Mouse (Mus musculus) hindbrain, embryonic 14.5 days (tissue): ENCODE measurements around the gene Ablim2. TPM values are rescaled to one million over a fixed set of nuclear protein-coding genes. Genes with fewer than 3 reads are reported as not detected.

Experiments used
- ATAC-seq: fragments of 200-750 bp; cut with Nextera tagmentation; 2 replicates; pipeline ENCODE4 v1.8.0; 2017; ENCODE audit warnings: moderate number of reproducible peaks, mild to moderate bottlenecking, moderate TSS enrichment, moderate library complexity; ENCODE audit not compliant: low FRiP score
- DNase-seq: peaks from one replicate; pipeline ENCODE4 v3.0.0-alpha.2; 2015; ENCODE audit warnings: low spot score
- H3K27ac ChIP-seq: fragments of 300-500 bp; sonication (generic); 2 replicates; pipeline ENCODE4 v1.5.1; 2014; ENCODE audit warnings: mild to moderate bottlenecking, moderate library complexity
- H3K27me3 ChIP-seq: fragments of 300-500 bp; sonication (generic); 2 replicates; pipeline ENCODE4 v1.6.1; 2014; ENCODE audit warnings: mild to moderate bottlenecking, low read length, mixed read lengths; ENCODE audit not compliant: control insufficient read depth, insufficient read depth
- H3K36me3 ChIP-seq: fragments of 300-500 bp; sonication (generic); replicated peaks from 2 replicates; pipeline ENCODE4 v1.6.1; 2014; ENCODE audit not compliant: control insufficient read depth, insufficient read depth
- H3K4me1 ChIP-seq: fragments of 300-500 bp; sonication (generic); replicated peaks from 2 replicates; pipeline ENCODE4 v1.6.1; 2014; ENCODE audit warnings: antibody characterized with exemption, low read length, mixed read lengths; ENCODE audit not compliant: control insufficient read depth, insufficient read depth
- H3K4me2 ChIP-seq: fragments of 300-500 bp; sonication (generic); replicated peaks from 2 replicates; pipeline ENCODE4 v1.6.1; 2014; ENCODE audit warnings: mild to moderate bottlenecking, moderate library complexity
- H3K4me3 ChIP-seq: fragments of 300-500 bp; sonication (generic); replicated peaks from 2 replicates; pipeline ENCODE4 v1.5.1; 2014; ENCODE audit warnings: mild to moderate bottlenecking, low read length
- H3K9ac ChIP-seq: fragments of 300-500 bp; sonication (generic); 2 replicates; pipeline ENCODE4 v1.6.1; 2014
- H3K9me3 ChIP-seq: fragments of 300-500 bp; sonication (generic); 2 replicates; pipeline ENCODE4 v1.6.1; 2016; ENCODE audit warnings: low read length; ENCODE audit not compliant: control insufficient read depth
- WGBS: fragments of 180-500 bp; shearing (Covaris S2); extraction: QIAGEN DNeasy Blood & Tissue Kit; methylation state at CpG from one replicate; pipeline ENCODE4 v1.1.7; 2014; 5-methylcytosine and 5-hydroxymethylcytosine counted together
- polyA plus RNA-seq: library from polyadenylated mRNA; unstranded; fragments of >200 nt; fragmentation: Nextera tagmentation; extraction: Ambion mirVana; gene quantifications from 2 replicates; pipeline ENCODE4 v1.2.1, GENCODE M21; 2014

The Ablim2 gene
- polyA plus RNA-seq, 1 experiment from 2014 or later = 19.9 TPM

DNA sequence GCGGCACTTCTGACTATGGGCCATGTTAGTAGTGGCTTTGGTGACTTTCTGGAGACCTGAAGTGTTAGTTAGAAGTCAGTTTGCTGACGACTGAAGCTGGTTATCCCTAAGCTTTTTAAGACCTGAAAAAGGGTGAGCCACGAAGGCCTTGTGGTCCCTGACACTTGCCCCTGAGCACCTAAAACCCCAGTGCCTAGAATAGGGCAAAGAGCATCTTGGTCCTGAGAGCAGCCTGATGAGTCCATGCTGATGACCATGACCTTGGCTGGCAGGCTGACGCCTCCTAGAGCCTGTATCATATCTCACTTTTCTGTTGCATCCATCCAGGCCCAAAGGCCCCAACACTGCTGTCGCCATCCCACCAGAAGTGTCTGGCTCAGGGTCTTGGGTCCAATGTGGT lies 12.3 kb upstream of the Ablim2 start:
- Histone ChIP-seq H3K9ac (no peak overlapping the region), H3K27me3 (no peaks in the 10 kb centered on the region), H3K36me3 (no peaks in the 10 kb centered on the region), H3K9me3 (no peaks in the 10 kb centered on the region), H3K27ac (no peak overlapping the region), H3K4me3 (no peak overlapping the region), H3K4me1 (no peaks in the 10 kb centered on the region), H3K4me2 (no peak overlapping the region)
- DNase-seq = no peak
- whole genome bisulfite sequencing = 83% methylated on average over 5 of the region's 5 CpGs
- no peak for ATAC-seq

DNA sequence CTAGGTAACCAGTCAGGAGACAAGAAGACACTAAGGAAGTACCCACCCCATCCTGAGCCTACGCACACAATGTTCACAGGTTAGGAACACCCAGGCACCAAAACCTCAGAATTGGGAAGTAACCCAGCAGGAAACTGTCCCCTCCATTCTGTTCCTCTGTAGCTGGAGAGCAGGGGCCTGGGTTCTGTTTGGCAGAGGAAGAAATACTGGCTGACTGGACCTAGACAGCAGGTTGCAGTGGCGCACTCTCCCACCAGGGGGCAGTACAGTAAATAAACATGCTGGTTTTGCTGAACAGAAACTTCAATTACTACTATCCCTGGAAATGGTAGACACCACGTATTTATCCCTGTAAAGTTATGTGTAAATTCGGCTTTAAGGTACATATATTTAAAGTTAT lies 10.8 kb upstream of the Ablim2 start:
- H3K4me3 ChIP-seq = no peak overlapping the region
- H3K4me1 ChIP-seq = no peaks in the 10 kb centered on the region
- no peak overlapping the region for H3K27ac ChIP-seq
- H3K36me3 ChIP-seq = no peaks in the 10 kb centered on the region
- DNase-seq = peak; percentile 80
- WGBS = 28% methylated on average over 4 of the region's 4 CpGs
- H3K4me2 ChIP-seq = no peak overlapping the region
- no peak for ATAC-seq
- H3K27me3 ChIP-seq = no peaks in the 10 kb centered on the region
- no peak overlapping the region for H3K9ac ChIP-seq
- H3K9me3 ChIP-seq = no peaks in the 10 kb centered on the region

DNA sequence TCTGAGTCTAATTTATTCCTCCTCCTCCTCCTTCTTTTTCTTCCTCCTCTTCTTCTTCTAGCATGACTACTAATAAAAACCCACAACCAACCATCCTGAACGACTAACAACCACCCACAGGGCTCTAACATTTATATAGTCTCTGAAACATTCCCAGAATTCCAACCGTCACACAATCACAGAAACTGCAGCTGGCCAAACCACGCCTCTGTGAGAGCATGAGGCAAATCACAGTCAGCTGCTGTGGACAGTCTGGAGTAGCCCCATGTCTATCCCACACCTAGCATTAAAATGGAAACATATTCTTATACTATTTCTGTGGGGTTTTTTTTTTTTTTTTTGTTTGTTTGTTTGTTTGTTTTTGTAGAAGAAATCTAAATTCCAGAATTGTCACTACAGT lies 8.3 kb upstream of the Ablim2 start:
- ATAC-seq = no peak
- 65% methylated on average over 3 of the region's 3 CpGs for WGBS

DNA sequence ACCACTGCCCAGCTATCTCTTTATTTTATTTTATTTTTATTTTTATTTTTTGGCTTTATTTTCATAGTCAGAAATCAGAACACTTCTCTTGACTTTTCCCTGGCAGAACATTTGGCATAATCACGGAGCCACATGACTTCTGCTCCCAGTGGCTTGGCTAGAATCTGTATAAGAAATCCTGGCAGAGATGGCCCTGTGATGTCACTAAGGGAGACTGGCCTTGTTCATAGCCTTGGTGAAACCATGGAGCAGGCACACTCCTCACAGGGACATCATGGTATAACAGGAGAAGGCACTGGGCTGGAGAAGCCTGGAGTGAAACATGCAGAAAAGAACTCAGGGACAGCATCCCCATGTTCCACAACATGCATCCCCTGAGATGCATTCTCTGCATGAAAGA lies 7.7 kb upstream of the Ablim2 start:
- no peak for DNase-seq
- Histone ChIP-seq H3K4me2 (no peak overlapping the region), H3K27me3 (no peaks in the 10 kb centered on the region), H3K27ac (no peak overlapping the region), H3K4me3 (no peak overlapping the region), H3K9ac (no peak overlapping the region), H3K4me1 (no peaks in the 10 kb centered on the region), H3K36me3 (no peaks in the 10 kb centered on the region), H3K9me3 (no peaks in the 10 kb centered on the region)
- no peak for ATAC-seq
- WGBS = 86% methylated on average over 1 of the region's 1 CpGs

More for the DNA sequence above, 8.3 kb upstream of the Ablim2 start:
- H3K4me1 ChIP-seq = no peaks in the 10 kb centered on the region
- no peaks in the 10 kb centered on the region for H3K36me3 ChIP-seq
- no peak overlapping the region for H3K4me2 ChIP-seq
- H3K4me3 ChIP-seq = no peak overlapping the region
- no peak overlapping the region for H3K27ac ChIP-seq
- H3K27me3 ChIP-seq = no peaks in the 10 kb centered on the region
- DNase-seq = no peak
- no peak overlapping the region for H3K9ac ChIP-seq
- no peaks in the 10 kb centered on the region for H3K9me3 ChIP-seq

DNA sequence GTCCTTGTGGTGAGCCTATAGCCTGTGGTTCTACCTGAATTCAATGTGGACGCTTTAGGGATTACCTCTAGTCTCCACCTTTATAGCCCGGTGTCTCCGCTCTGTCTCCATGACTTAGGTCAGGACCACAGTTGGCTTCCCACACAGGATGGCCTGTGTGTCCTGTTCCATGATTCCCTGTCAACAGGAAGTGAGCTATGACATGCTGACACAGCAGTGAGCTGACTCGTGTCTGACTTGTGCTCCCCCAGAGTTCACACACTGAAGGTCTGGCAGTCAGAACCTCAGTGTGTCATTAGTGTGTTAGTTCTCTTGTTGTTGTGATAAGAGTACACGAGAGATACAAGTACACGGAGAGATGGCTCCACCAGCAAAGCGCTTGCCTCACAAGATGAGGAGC lies 6.7 kb upstream of the Ablim2 start:
- DNase-seq = no peak
- Histone ChIP-seq H3K4me2 (no peak overlapping the region), H3K4me3 (no peak overlapping the region), H3K4me1 (no peaks in the 10 kb centered on the region), H3K9me3 (no peaks in the 10 kb centered on the region), H3K27me3 (no peaks in the 10 kb centered on the region), H3K36me3 (no peaks in the 10 kb centered on the region), H3K9ac (no peak overlapping the region), H3K27ac (no peak overlapping the region)
- 84% methylated on average over 7 of the region's 7 CpGs for WGBS
- ATAC-seq = no peak

DNA sequence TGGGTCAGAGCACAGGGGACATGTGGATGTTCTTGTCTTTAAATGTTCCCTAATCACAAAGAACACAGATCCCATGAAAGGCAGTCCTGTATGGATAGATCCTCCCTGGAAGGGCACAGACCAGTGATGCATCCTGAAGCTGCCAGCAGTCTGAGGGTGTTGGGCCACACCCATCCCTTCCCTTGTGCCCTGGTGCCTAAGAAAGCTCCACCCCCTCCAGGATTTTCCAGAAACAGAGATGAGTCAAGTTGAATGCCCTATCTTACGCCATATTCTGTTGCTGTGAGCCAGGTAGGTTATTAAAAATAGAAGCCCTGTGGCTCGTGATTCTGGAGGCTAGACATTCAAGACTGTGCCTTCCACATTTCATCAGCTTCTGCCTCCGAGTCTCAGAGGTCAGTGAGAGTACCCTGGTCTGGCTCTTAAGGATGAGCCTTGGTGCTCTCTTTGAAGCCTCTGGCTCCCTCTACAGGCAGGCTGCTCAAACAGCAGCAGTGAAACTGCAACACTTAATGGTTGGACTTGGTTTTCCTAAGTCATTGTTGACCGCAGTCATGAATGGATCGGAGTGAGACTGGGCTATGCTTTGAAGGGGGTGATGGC lies 2.4 kb upstream of the Ablim2 start:
- Histone ChIP-seq H3K36me3 (no peaks in the 10 kb centered on the region), H3K27ac (no peak overlapping the region), H3K4me3 (no peak overlapping the region), H3K9me3 (no peaks in the 10 kb centered on the region), H3K9ac (no peak overlapping the region), H3K27me3 (peaks cover 23% of the 10 kb centered on the region), H3K4me2 (no peak overlapping the region), H3K4me1 (no peaks in the 10 kb centered on the region; the same call in 1 of the 2 replicates)
- ATAC-seq (no peak), DNase-seq (peak; percentile 71)
- 31% methylated on average over 5 of the region's 5 CpGs for WGBS

DNA sequence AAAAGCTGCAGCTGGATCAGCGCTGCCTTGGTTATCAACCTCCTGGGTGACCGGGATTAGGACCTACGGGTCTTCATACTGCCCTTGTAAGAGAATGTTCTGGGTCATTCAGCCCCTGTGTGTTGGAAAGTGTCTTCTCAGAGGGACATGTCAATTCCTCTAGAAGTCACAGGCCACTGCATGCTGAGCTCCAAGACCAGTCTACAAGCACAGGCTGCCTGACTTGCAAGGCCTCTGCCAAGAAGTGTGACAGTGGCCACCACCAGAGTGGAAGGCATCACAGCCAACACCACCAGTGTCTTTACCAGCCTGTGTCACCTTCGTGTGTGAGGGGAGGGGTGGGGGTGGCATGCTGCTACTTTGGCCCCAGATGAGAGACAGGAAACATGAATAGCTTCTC lies 1.7 kb upstream of the Ablim2 start:
- Histone ChIP-seq H3K9me3 (no peaks in the 10 kb centered on the region), H3K27ac (no peak overlapping the region)
- 80% methylated on average over 4 of the region's 4 CpGs for WGBS

DNA sequence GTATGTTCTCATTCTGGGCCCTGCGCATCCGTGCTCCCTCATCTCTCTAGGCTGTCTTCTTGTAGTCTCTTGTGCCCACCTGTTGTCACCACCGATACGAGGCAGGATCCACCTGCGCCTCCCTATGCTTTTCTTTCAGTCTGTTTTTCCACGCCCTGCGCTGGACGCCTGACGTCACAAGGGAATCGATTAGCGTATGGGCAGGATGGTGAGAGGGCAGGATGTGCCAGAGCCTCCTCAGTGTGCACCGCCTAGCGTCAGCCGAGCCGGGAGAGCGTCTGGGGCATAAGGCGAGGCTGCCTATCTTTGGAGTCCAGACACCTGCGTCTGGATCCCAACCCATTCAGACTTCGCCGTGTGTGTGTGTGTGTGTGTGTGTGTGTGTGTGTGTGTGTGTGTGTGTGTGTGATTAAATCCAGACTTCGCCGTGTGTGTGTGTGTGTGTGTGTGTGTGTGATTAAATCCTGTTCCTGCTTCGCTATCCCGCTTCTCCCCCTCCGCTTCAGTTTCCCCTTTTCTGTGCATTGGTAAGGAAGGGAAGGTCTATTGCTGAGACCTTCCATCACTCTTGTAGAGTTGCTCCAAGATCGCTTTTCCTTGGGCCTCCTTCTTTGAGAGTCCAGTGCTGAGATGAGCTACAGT lies 562 bp upstream of the Ablim2 start:
- no peaks in the 10 kb centered on the region for H3K9me3 ChIP-seq
- 7% methylated on average over 25 of the region's 26 CpGs for WGBS
- H3K9ac ChIP-seq = peak overlapping the region; percentile 1; the same call in 1 of the 2 replicates
- H3K27me3 ChIP-seq = peaks cover 23% of the 10 kb centered on the region
- H3K4me2 ChIP-seq = peak overlapping the region; percentile 85
- peak; percentile 52; the same call in 1 of the 2 replicates for ATAC-seq
- H3K36me3 ChIP-seq = no peaks in the 10 kb centered on the region
- H3K4me3 ChIP-seq = peak overlapping the region; percentile 64
- peak; percentile 42 for DNase-seq
- no peaks in the 10 kb centered on the region; the same call in 1 of the 2 replicates for H3K4me1 ChIP-seq
- H3K27ac ChIP-seq = peak overlapping the region; percentile 39

More for the DNA sequence above, 1.7 kb upstream of the Ablim2 start:
- Histone ChIP-seq H3K4me3 (no peak overlapping the region), H3K4me1 (no peaks in the 10 kb centered on the region; the same call in 1 of the 2 replicates), H3K36me3 (no peaks in the 10 kb centered on the region), H3K27me3 (peaks cover 23% of the 10 kb centered on the region), H3K9ac (no peak overlapping the region), H3K4me2 (no peak overlapping the region)
- no peak for ATAC-seq
- DNase-seq = no peak

DNA sequence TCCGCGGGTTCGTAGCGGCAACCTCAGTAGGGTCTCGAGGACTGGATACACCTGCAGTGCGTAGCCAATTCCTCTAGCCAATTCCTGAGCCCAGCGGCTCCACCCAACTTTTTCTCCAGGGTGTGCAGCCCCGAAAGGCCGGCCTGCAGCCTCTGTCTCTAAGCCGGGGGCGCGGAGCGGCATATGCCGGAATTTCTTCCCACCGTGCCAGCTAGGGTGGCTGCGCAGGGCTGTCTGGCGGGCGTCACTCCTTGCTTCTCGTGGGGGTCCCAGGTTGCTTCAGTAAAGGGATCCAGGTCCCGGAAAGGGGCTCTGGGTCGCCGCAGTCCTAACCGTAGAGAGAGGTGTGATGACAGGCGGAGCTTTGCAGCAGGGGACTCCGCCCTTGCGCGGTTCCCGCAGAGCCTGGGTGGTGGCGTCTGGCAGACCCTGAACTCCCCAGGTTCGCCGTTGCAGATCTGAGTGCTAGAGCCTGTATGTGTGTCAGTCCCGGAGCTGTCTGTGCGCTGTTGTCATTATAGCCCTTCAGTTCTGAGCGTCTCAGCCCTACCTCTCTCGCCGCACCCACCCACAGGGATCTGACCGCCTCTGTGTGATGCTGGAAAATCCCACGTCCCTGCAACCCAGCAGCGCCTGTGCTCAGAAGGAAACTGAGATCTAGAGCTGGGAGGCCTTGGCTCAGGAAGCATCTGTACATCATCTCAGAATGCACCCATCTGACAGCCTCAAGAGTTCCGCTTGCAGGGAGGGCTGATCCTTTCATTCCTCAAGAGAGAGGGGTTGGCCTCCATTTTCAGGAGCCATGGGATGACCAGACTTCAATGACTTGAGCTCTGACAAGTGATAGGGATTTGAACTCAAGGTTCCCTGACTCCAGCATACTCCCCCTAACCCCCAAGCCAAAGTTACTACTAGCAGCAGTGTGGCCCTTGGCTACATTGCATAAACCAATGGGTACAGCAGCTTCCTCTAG lies 687 bp downstream of the Ablim2 start:
- DNase-seq (peak; percentile 35), ATAC-seq (peak; percentile 31)
- Histone ChIP-seq H3K27ac (peak overlapping the region; percentile 39; the same call in 1 of the 2 replicates), H3K4me1 (no peaks in the 10 kb centered on the region; the same call in 1 of the 2 replicates), H3K27me3 (peaks cover 23% of the 10 kb centered on the region), H3K9ac (peak overlapping the region; percentile 67), H3K4me2 (peak overlapping the region; percentile 85), H3K4me3 (peak overlapping the region; percentile 64), H3K36me3 (no peaks in the 10 kb centered on the region), H3K9me3 (no peaks in the 10 kb centered on the region)
- WGBS = 2% methylated on average over 40 of the region's 40 CpGs
